Mouse (Mus musculus) liver, embryonic 14.5 days (tissue): ENCODE measurements around the gene Cog2.

Experiments
- CTCF ChIP-seq: IDR thresholded peaks from 2 replicates; pipeline ENCODE4 v1.5.1; 2016; ENCODE audit warnings: antibody characterized with exemption, low read depth, control low read depth
- EP300 ChIP-seq: IDR thresholded peaks from 2 replicates; pipeline ENCODE4 v1.6.1; 2016; ENCODE audit warnings: antibody characterized with exemption, low read depth

DNA sequence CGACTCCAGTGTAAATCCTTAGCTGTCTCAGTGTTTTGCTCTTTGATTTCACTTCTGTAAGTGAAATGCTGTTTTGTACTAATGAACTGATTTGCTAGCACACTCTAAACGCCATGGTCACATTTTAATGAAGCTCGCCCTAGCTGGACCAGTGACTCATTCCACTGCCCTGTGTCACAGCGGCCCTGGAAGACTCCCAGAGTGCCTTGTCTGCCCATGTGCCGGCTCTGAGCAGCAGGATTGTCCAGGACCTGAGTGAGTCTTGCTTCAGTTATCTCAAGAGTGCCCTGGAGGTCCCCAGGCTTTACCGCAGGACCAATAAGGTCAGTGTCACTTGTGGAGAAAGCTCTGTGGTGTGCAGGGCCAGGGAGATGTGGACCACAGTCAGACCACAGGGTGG lies 25.8 kb downstream of the Cog2 start:
- no peak for TF ChIP-seq CTCF
- TF ChIP-seq EP300, result no peak
